Mouse (Mus musculus) heart, embryonic 11.5 days (tissue): ENCODE measurements at regions not wholly inside any gene's neighbourhood (a gene's known extent, or its start where the extent isn't known, plus 50 kb on each side); places are given as distances from the start of the nearest gene placed in this dataset.

Source experiments
- ATAC-seq: fragments of 200-750 bp; cut with Nextera tagmentation; replicated peaks from 2 replicates; pipeline ENCODE4 v1.8.0; 2017; ENCODE audit warnings: moderate library complexity; ENCODE audit not compliant: insufficient number of reproducible peaks, low FRiP score, low TSS enrichment
- H3K27ac ChIP-seq: fragments of 300-500 bp; sonication (generic); 2 replicates; pipeline ENCODE4 v1.5.1; 2014; ENCODE audit warnings: mild to moderate bottlenecking, low read depth, low read length
- H3K27me3 ChIP-seq: fragments of 300-500 bp; sonication (generic); 2 replicates; pipeline ENCODE4 v1.6.1; 2014; ENCODE audit warnings: mild to moderate bottlenecking, low read length, mixed read lengths; ENCODE audit not compliant: control insufficient read depth, insufficient read depth
- H3K36me3 ChIP-seq: fragments of 300-500 bp; sonication (generic); 2 replicates; pipeline ENCODE4 v1.6.1; 2014; ENCODE audit warnings: mild to moderate bottlenecking, low read length, moderate library complexity, mixed read lengths; ENCODE audit not compliant: control insufficient read depth, insufficient read depth
- H3K4me1 ChIP-seq: fragments of 300-500 bp; sonication (generic); 2 replicates; pipeline ENCODE4 v1.6.1; 2014; ENCODE audit warnings: low read length; ENCODE audit not compliant: control insufficient read depth, insufficient read depth
- H3K4me2 ChIP-seq: fragments of 300-500 bp; sonication (generic); 2 replicates; pipeline ENCODE4 v1.6.1; 2014; ENCODE audit warnings: mild to moderate bottlenecking, moderate library complexity
- H3K4me3 ChIP-seq: fragments of 300-500 bp; sonication (generic); 2 replicates; pipeline ENCODE4 v1.5.1; 2014; ENCODE audit warnings: low read depth, low read length
- H3K9ac ChIP-seq: fragments of 300-500 bp; sonication (generic); 2 replicates; pipeline ENCODE4 v1.6.1; 2014; ENCODE audit warnings: mild to moderate bottlenecking, low read depth, low read length, moderate library complexity
- H3K9me3 ChIP-seq: fragments of 300-500 bp; sonication (generic); replicated peaks from 2 replicates; pipeline ENCODE4 v1.6.1; 2016; ENCODE audit warnings: low read length; ENCODE audit not compliant: control insufficient read depth
- WGBS: fragments of 180-500 bp; shearing (Covaris S2); extraction: QIAGEN DNeasy Blood & Tissue Kit; methylation state at CpG from one replicate; pipeline ENCODE4 v1.1.7; 2014; ENCODE audit not compliant: insufficient replicate concordance; 5-methylcytosine and 5-hydroxymethylcytosine counted together

DNA sequence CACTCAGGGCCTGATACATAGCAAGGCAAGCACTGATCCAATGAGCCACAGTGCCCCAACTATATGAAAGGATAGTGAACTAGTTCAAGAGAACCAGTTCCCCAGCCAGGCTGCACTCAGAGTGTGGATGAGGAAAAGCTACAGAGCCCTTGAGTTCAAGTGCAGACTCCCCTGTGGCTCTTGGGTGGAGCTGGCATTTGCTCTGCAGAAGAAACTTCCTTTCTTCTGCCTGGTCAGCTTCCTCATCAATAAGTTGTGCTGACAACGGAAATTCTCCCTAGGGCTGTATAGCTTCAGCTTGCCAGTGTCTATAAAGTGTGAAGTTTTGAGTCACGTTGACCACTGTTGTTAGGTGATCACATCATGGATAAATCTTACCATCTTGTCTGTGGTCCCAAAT, 101.6 kb upstream of the Clint1 start:
- Histone ChIP-seq H3K27ac (no peak overlapping the region), H3K9ac (no peak overlapping the region), H3K36me3 (no peaks in the 10 kb centered on the region), H3K4me2 (no peak overlapping the region), H3K4me1 (no peaks in the 10 kb centered on the region), H3K4me3 (no peak overlapping the region), H3K27me3 (no peaks in the 10 kb centered on the region), H3K9me3 (no peaks in the 10 kb centered on the region)
- no peak for ATAC-seq
- 56% methylated on average over 2 of the region's 2 CpGs for WGBS

DNA sequence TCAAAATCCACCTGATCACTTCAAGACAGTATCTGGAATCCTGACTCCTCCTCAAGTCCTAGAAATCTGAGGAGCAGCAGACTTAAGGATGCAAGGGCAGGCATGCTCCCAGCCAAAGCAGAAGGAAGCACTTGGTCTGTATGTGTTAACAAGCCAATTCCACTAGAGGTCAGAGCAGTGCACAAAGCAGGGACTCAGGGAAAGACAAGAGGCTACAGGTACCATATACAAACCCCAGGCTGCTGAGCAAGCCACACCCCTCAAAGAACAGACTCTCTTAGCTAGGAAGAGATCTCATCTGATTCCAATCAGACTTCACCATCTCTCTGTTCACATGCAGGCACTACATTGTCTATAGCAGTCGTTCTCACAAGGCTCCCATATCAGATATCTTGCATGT, 99.6 kb upstream of the Clint1 start:
- no peak overlapping the region for H3K4me3 ChIP-seq
- H3K9ac ChIP-seq = no peak overlapping the region
- H3K27me3 ChIP-seq = no peaks in the 10 kb centered on the region
- no peak overlapping the region for H3K27ac ChIP-seq
- WGBS = 33% methylated on average over 1 of the region's 1 CpGs
- H3K36me3 ChIP-seq = no peaks in the 10 kb centered on the region
- no peaks in the 10 kb centered on the region for H3K4me1 ChIP-seq
- no peaks in the 10 kb centered on the region for H3K9me3 ChIP-seq
- H3K4me2 ChIP-seq = no peak overlapping the region
- no peak for ATAC-seq

- Histone ChIP-seq H3K9ac (no peak overlapping the region), H3K4me1 (no peaks in the 10 kb centered on the region), H3K9me3 (no peaks in the 10 kb centered on the region), H3K4me2 (no peak overlapping the region), H3K27me3 (no peaks in the 10 kb centered on the region), H3K27ac (no peak overlapping the region), H3K36me3 (no peaks in the 10 kb centered on the region), H3K4me3 (no peak overlapping the region)
- 62% methylated on average over 2 of the region's 2 CpGs for WGBS
- no peak for ATAC-seq
Measured at GRCm38 (mm10) chr11:45752791-45753190, 99.1 kb upstream of the Clint1 start.

DNA sequence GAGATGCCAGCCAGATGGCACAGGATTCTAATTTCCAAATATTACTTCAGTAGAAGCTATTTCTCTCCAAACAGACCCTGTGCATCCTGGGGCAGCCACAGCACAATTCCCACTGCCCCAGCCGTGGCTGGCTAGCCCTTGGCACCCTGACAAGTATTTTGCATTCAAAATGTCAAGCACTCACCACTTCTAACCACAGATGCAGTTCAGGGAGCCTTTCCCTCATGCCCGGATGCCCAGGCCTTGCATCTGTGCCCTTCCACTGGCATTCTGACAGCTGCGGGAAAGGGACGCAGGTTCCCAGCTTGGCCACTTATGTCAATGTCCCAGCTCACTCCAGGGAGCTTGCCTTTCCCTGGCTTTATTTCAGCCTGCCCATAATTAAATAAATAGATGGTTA, 84.8 kb upstream of the Clint1 start:
- H3K4me1 ChIP-seq = no peaks in the 10 kb centered on the region
- no peak overlapping the region for H3K9ac ChIP-seq
- H3K4me2 ChIP-seq = no peak overlapping the region
- ATAC-seq = no peak
- H3K27ac ChIP-seq = no peak overlapping the region
- no peaks in the 10 kb centered on the region for H3K36me3 ChIP-seq
- H3K9me3 ChIP-seq = no peaks in the 10 kb centered on the region
- H3K4me3 ChIP-seq = no peak overlapping the region
- WGBS = 65% methylated on average over 4 of the region's 4 CpGs
- H3K27me3 ChIP-seq = no peaks in the 10 kb centered on the region

GRCm38 (mm10) chr11:45782435-45782834, 69.4 kb upstream of the Clint1 start:
- H3K36me3 ChIP-seq = no peaks in the 10 kb centered on the region
- H3K4me2 ChIP-seq = no peak overlapping the region
- no peak for ATAC-seq
- no peak overlapping the region for H3K9ac ChIP-seq
- 72% methylated on average over 4 of the region's 4 CpGs for WGBS
- H3K4me1 ChIP-seq = no peaks in the 10 kb centered on the region
- H3K9me3 ChIP-seq = no peaks in the 10 kb centered on the region
- H3K27me3 ChIP-seq = no peaks in the 10 kb centered on the region
- no peak overlapping the region for H3K27ac ChIP-seq
- H3K4me3 ChIP-seq = no peak overlapping the region

- H3K4me3 ChIP-seq = no peak overlapping the region
- no peak for ATAC-seq
- H3K9ac ChIP-seq = no peak overlapping the region
- no peaks in the 10 kb centered on the region for H3K9me3 ChIP-seq
- 88% methylated on average over 9 of the region's 9 CpGs for WGBS
- H3K36me3 ChIP-seq = no peaks in the 10 kb centered on the region
- no peak overlapping the region for H3K27ac ChIP-seq
- no peak overlapping the region for H3K4me2 ChIP-seq
- H3K27me3 ChIP-seq = no peaks in the 10 kb centered on the region
- H3K4me1 ChIP-seq = no peaks in the 10 kb centered on the region
Measured at GRCm38 (mm10) chr11:45785806-45786205, 66.0 kb upstream of the Clint1 start.

DNA sequence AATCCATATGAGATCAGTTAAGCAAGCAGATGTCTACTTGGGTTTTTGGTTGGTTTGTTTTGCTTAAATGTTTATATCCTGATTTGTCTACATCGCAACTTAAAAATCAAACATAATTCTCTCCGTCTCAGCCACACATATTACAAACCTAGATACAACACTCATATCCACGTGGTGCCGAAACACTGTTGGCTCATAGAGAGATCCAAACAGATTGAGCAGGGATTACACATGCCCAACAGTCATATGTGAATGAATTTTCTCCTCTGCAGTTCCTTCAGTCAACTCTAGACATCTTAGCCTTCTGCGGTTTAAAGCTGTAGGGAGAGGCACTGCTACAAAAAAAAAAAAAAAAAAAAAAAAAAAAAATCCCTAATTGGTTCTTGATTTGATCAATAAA, 64.4 kb upstream of the Clint1 start:
- WGBS = 87% methylated on average over 5 of the region's 5 CpGs
- no peak for ATAC-seq
- H3K9me3 ChIP-seq = no peaks in the 10 kb centered on the region
- no peak overlapping the region for H3K4me2 ChIP-seq
- no peak overlapping the region for H3K9ac ChIP-seq
- no peak overlapping the region for H3K27ac ChIP-seq
- no peaks in the 10 kb centered on the region for H3K27me3 ChIP-seq
- H3K4me3 ChIP-seq = no peak overlapping the region
- no peaks in the 10 kb centered on the region for H3K4me1 ChIP-seq
- no peaks in the 10 kb centered on the region for H3K36me3 ChIP-seq

GRCm38 (mm10) chr11:45789886-45790285, 62.0 kb upstream of the Clint1 start:
- Histone ChIP-seq H3K4me1 (no peaks in the 10 kb centered on the region), H3K9me3 (no peaks in the 10 kb centered on the region), H3K4me2 (no peak overlapping the region), H3K9ac (no peak overlapping the region), H3K27ac (no peak overlapping the region), H3K36me3 (no peaks in the 10 kb centered on the region), H3K27me3 (no peaks in the 10 kb centered on the region), H3K4me3 (no peak overlapping the region)
- WGBS = 86% methylated on average over 3 of the region's 3 CpGs
- ATAC-seq = no peak

DNA sequence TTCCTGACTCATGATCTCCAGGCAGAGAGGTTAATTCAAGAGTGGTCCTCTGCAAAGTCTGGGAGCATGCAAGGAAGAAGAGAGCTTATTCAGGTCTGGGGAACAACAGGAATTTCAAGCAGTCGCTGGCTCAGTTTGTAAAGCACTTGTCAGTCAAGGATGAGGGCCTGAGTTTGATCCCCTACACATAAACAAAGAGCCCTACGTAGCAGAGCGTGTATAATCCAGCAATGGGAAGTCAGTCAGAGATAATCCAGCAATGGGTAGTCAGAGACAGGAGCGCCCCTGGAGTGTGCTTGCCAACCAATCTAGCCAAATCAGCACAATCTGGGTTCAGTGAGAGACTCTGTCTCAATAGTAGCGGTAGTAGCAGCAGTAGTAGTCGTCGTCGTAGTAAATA, 61.3 kb upstream of the Clint1 start:
- no peak overlapping the region for H3K4me3 ChIP-seq
- H3K9me3 ChIP-seq = no peaks in the 10 kb centered on the region
- no peak overlapping the region for H3K27ac ChIP-seq
- H3K36me3 ChIP-seq = no peaks in the 10 kb centered on the region
- no peak overlapping the region for H3K9ac ChIP-seq
- ATAC-seq = no peak
- no peaks in the 10 kb centered on the region for H3K4me1 ChIP-seq
- H3K27me3 ChIP-seq = no peaks in the 10 kb centered on the region
- no peak overlapping the region for H3K4me2 ChIP-seq
- WGBS = 74% methylated on average over 8 of the region's 8 CpGs
